Mouse (Mus musculus): ENCODE results near the gene Swt1.
"Not testable (repeated sequence)": the region's sequence is repeated elsewhere in the genome, so short reads cannot be mapped to it uniquely, and the experiment has no call there.

Swt1 gene

DNA sequence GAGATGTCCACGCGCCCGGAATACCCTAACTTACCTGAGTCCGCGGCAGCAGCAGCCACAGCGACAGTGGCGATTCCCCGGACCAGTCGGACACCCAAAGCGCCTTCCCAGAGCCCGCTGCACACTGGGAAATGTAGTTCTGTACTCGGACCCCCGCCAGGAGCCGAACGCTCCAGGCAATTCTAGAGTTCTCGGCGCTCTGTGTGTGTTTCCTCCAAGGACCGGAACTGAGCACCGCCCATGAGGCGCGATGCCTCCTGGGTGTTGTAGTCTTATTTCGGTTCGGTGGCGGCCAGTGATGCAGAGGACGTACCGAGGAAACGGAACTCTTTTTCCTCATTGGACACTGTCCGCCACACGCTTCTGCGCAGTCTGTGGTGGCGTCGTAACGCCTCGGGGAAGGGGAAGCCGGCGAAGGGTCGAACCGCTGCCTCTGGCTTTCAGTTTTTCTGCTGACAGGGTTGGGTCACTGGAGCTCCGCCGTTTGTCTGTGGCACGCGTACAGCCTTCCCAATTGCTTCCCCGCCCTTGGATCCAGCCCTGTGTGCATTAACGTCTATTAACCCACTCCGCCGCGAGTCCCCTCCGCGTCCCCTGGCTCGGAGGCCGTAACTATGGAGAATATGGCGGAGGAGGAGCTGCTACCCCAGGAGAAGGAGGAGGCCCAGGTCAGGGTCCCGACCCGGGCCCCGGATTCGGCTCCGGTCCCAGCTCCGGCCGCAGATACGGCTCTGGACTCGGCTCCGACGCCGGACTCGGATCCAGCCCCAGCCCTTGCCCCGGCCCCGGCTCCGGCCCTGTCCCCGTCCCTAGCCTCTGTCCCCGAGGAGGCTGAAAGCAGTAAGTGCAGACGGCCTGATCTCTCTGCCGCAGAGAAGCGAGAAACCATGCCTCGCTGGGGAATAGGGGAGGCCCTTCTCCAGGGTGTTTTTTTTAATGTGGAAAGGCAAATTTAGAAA, at the start of gene Swt1, which contains the start of gene Trmt1l:
Gene Swt1 (minus strand): TSS at position 193 of the 959 bp plus-strand sequence.
Gene Trmt1l (plus strand): TSS at position 280 of the 959 bp plus-strand sequence.
- peak; percentile 93 for DNase-seq (ENCODE audit: low spot score)

DNA sequence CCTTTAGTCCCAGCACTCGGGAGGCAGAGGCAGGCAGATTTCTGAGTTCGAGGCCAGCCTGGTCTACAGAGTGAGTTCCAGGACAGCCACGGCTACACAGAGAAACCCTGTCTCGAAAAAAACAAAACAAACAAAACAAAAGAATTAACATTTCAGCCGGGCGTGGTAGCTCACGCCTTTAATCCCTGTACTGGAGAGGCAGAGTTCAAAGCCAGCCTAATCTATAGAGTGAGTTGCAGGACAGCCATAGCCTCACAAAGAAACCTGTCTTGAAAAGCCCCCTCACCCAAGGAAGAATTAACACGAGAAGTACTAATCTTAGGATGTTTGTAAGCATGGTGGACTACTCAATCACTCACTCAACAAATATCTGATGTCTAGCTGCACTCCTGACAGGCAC, 44.1 kb upstream of the Swt1 start:
- not testable (repeated sequence) for DNase-seq (ENCODE audit: low spot score)

DNA sequence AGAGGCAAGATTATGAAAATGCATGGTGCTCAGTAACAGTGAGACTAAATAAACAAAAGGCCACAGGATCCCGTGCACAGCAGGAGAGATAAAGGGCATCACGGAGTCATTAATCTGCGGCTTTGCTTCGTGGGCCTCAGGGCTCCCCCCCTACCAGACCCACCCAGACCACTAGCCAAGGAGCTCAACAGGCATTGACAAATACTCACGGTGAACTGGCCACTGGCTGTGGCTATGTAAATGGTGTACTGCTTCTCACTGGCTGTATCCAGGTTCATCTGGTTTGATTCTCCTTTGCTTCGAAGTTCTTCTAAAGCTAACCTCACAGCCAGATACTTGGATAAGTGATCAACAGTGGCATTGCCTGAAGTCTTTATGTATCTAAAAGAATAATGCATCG, 43.2 kb upstream of the Swt1 start:
- no peak for DNase-seq (ENCODE audit: low spot score)

DNA sequence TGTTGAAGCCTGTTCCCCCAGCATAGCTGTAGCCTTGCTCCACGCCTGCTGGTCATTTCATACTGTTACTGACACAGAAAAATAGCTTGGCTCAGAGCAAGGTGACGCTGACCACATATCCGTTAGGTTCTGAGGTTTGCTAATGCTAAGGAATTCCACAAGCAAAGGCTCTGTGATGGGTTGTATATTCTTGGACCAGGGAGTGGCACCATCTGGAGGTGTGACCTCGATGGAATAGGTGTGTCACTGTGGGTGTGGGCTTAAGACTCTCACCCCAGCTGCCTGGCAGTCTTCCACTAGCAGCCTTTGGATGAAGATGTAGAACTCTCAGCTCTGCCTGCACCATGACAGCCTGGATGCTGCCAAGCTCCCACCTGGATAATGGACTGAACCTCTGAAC, 38.3 kb upstream of the Swt1 start:
- no peak for DNase-seq (ENCODE audit: low spot score)

DNA sequence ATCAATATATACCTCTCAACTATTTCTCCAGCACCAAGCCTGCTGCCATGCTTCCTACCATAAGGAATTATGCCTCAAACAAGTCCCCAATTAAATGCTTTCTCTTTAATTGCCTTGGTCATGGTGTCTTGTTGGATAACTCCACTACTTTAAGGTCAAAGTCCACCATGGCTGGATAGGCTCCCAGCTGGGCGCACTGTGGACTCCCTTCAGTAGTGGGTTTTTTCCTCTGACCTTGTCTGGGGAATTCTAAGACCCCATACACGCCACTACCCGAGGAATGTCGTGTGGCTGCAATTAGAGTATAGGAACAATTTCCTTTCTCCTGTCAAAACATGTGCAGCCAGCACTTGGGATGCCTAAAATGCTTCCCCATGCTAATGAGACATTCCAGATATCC, 36.7 kb upstream of the Swt1 start:
- DNase-seq (ENCODE audit: low spot score), result no peak

DNA sequence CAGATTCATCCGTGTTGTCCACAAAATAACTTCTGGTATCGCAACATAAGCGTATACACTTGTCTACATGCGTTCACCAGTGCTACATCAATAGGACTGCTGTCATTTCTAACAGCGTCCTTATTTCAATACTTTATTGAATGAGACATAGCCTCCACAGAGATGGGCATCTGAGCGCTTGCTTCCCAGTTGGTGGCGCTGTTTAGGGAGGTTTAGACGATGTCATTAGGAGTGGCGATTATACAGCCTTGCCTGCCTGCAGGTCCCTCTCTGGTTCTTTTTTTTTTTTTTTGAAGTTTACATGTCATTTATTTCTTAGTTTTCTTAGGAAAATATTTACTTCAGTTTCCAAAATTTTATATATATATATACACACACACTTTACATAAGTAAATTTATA, 33.0 kb upstream of the Swt1 start:
- no peak for DNase-seq (ENCODE audit: low spot score)

DNA sequence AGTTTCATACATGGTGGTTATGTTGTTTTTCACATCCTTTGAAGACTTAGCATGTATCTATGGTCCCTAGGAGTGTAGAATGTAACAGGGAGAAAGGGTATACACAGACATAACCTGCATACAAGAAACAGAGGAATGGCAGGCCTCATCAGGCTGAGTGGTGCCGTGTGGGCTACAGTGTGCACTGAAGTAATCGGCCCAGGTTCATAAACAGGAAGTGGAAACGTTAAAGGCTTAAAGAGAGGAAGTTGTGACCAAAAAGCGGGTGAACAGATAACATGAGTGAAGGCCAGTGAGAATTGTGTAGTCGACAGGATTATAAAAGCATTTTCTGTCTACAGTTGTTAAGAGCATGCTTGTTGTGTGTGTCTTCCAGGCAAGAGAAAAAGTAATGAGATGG, 28.8 kb upstream of the Swt1 start:
- no peak for DNase-seq (ENCODE audit: low spot score)

DNA sequence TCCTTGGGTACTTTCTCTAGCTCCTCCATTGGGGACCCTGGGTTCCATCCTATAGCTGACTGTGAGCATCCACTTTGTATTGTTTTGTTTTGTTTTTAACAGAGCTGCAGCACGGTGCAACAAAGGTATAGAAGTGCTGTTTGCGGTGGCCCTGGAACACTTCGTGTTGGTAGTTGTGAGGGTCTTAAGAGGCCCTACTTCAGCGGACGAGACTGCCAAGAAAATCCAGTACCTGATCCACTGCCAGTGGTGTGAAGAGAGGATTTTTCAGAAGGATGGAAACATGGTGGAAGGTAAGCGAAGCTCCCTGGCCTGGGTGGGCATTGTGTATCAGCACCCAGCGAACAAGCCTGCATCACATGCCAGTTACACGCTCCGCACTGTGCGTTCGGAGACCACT, 23.7 kb upstream of the Swt1 start:
- no peak for DNase-seq (ENCODE audit: low spot score)

DNA sequence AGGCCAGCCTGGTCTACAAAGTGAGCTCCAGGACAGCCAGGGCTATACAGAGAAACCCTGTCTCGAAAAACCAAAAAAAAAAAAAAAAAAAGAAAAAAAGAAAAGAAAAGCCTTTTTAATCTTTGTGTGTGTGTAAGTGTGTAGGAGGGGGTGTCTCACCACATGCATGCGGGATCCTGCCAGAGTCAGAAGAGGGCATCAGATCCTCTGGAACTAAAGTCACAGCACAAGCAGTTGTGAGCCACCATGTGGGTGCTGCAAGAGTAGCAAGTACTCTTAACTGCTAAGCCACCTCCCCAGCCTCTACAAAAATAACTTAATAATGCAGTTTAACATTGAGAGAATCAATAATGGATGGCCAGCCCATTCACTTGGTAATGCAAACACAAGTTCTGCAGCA, 22.6 kb upstream of the Swt1 start:
- DNase-seq (ENCODE audit: low spot score), result no peak

DNA sequence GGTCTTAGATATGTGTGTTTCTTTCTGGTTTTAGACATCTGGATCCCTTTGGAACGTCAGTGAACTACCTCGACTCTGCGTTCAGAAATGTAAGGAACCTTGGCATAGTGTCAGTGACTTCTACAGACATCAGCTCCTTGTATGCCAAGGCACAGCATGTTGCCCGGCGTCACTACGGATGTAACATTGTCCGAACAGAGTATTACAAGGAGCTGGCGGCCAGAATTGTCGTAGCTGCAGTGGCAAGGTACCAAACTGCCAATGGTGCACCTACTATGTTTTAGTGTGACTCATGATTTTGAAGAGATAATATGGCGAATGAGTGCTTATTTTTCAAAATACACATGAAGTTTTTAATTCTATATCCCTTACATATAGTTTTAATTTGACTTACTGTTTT, 21.6 kb upstream of the Swt1 start:
- no peak for DNase-seq (ENCODE audit: low spot score)

DNA sequence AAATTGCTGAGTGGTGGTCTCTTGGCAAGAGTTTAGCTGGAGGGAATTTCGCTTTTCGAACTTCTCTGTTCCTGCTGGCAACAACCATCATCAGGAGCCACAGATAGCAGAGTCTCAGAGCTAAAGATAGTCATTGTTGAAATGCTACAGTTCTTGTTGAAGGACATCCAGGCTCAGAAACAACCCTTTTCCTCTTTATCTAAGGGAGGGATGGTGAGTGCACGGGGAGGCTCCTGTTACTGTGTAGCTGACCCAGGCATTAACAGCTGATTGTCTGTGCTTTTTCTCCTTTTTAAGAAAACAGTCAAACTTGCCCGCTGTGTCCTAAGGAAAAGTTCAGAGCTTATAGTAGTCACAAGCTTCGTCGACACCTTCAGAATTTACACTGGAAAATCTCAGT, 7.2 kb upstream of the Swt1 start:
- no peak for DNase-seq (ENCODE audit: low spot score)

DNA sequence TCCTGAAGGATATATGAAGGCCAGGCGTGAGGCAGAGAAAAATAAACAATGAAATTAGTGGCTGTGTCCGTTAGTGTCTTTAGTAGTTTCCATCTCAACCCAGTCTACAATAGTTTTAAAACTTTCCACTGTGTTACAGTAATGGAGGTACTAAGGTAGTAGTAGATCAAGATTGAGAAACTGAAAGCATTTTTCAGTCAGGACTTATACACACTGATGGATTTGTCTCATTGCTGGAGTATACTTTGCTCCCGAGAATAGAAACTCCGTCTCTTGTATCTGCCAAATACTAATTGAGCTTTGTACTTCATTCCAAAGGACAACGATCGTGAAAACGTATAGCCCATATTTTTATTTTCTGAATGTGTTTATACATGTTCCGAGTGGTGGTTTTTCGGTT, 1.1 kb upstream of the Swt1 start:
- no peak for DNase-seq (ENCODE audit: low spot score)

DNA sequence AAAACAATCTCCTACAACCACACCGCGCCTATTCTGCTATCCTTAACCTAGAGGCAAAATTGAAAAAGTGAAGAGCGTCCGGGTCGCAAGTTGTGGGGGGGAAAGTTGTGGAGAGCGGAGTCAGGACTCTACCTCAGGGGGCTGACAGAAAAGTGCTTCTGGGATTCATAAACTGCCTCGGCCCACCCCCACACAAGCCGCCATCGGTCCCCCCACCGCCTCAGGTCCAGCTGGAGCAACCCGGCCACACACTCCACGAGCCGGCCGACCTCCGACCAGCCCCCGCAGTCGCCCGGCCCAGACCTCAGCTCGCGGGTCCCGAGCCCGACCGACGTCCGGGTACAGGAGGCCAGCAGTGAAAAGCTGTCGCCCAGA, 380 bp downstream of the Swt1 start:
- DNase-seq (ENCODE audit: low spot score), result no peak

DNA sequence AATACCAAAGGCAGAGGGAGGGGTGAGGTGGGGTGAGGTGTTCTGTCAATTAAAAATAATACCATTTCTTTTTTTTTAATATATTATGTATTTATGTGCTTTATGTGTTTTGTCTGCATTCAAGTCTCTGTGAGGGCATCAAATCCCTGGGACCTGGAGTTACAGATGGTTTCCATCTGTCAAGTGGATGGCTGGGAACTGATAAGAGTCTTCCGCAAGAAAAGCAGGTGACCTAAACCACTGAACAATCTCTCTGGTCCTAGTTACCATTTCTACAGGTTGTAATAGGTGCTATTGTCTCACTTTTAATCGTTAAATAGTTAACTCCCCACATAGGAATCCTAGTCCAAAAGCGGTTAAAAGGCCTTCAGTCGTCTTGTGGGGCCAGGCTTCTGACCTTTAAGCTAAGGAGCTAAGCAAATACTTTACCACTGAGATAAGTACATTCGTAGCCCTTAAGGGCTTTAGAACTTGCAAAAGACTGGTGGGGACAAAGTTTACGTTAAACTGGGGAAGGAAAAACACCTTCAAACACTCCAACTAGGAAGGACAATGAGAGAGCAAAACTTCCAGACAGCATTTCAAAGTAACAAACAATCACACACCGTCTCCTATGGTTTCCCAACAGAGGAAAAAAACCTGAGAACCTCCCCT, 1.2 kb downstream of the Swt1 start:
- DNase-seq (ENCODE audit: low spot score), result no peak

DNA sequence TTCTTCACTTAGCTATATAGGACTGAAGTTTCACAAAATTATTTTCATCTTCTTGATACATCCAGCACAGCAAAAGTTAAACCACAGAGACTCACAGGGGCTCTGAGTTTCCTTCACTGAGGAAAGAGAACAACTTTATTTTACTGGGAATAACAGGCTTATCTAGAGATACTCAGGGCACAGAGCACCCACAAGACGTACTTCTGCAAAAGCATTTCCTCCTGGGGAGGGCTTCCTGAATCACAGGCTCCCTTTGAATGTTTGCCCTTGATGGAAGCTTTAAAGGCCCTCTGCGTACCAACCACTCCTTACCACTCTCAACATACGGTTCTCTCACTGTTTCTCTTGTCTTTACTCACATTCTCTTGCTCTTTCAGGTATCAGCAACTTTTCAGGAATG, 6.1 kb downstream of the Swt1 start:
- no peak for DNase-seq (ENCODE audit: low spot score)

DNA sequence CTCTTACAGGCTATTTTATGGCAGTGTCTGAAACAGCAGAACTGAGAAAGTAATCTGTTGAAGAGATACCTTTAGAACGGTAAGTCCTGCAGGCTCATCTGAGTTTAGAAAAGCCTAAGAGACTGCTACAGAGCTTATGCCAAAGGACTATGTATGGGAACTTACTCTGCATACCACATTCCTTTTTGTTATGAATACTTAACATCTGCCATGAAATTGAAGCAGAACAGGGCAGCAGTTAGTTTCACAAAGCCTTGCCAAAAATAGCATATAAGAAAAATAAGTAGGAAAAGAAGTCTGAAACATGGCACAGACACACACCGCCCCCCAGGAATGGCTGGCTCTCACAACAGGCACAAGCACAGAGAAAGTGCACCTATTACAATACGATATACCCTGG, 18.4 kb downstream of the Swt1 start:
- no peak for DNase-seq (ENCODE audit: low spot score)

DNA sequence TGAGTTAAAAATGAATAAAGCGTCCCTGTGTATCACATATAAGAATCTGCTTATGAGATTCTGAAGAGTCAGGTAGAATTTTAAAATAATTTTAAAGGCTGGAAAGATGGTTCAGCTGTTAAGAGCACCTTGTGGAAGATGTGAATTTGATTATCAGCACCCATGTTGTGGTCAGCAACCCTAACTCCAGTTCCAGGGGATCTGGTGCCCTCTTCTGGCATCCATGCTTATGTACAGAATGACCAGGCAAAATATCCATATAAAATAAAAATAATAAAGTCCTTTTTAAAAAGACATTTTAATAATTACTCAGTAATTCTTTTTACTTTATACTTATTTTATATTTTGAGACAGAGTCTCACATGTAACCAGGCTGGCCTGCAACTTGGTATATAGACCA, 38.2 kb downstream of the Swt1 start:
- no peak for DNase-seq (ENCODE audit: low spot score)

DNA sequence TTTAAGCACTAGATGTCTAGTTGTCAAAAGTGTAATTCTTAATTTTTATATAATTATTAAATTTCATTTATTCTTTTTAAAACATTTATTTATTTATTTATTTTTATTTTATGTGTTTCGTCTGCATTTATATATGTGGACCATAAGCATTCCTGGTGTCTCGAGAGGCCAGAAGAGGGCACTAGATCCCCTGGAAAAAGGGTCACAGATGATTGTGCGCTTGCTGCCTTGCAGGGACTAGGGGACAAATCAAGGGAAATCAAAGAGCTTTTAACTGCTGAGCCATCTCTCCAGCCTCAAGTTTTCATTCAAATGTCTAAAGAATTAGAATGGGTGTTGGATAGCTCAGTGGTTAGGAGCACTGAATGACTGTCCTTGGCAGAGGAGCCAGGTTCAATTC, 50.9 kb downstream of the Swt1 start:
- DNase-seq (ENCODE audit: low spot score), result no peak

DNA sequence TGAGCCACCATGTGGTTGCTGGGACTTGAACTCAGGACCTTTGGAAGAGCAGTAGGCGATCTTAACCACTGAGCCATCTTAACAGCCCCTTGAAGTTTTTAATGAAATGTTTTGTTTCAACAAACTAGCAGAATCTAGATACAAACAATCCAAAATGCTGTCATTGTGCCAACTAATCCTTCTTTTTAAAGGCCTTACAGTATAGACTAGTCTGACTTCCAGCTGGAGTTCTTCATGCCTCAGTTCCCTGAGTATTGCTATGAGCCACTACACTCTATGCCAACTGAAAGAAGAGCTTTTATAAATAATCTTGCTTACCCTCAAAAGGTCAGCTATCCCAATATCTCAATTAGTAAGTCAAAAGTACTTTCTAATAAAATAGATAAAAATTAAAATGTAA, 55.4 kb downstream of the Swt1 start:
- no peak for DNase-seq (ENCODE audit: low spot score)

DNA sequence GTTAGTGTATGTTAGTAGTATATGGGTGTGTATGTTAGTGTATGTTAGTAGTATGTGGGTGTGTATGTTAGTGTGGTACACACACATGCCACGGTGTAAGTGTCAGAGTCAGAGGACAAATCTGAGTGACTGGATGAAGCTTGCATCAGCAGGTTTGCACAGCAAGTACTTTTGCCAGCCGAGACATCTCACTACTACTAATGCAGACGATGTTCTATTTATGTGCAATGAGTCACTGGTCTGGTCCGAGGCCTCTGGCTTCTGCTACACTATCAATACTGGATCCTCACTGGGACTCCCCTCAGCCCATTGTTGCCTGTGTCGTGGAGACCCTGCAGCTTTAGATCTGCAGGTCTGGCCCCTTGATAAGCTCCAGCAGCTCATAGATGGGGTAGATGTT, 56.7 kb downstream of the Swt1 start:
- DNase-seq (ENCODE audit: low spot score), result no peak

DNA sequence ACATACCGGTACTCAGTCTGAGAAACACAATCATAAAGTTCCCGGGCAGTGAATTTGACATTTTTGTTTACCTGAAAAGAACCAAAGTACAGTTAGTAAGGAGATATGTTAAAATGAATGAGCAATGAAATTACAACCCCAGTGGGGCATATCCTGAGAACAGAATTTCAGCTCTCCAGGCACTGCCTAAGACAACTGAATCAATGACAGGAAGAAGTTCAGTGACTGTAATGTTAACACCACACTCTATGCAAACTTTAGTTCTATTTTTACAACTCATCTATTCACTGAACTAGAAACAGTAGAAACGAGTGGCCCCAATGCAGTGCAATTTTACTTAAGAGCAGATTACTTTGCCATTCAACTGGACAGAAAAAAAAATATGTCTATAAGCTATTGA, 57.7 kb downstream of the Swt1 start:
- no peak for DNase-seq (ENCODE audit: low spot score)

DNA sequence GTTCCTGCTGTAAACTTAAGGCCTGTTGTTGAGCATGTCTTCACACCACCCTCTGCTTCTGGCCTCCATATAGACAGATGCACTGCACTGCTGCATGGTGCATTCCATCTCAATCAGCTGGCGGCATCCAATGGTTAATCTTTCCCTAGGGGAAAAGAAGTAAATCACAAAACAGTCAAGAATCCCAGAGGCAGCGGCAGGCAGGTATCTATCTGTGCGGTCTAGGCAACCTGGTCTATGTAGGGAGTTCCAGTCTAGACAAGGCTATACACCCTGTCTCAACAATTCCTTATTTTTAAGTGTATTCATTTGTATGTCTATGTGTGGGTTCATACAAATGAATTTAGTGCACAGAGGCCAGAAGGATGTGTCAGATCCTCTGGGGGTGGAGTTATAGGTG, 59.8 kb downstream of the Swt1 start:
- DNase-seq (ENCODE audit: low spot score), result no peak

DNA sequence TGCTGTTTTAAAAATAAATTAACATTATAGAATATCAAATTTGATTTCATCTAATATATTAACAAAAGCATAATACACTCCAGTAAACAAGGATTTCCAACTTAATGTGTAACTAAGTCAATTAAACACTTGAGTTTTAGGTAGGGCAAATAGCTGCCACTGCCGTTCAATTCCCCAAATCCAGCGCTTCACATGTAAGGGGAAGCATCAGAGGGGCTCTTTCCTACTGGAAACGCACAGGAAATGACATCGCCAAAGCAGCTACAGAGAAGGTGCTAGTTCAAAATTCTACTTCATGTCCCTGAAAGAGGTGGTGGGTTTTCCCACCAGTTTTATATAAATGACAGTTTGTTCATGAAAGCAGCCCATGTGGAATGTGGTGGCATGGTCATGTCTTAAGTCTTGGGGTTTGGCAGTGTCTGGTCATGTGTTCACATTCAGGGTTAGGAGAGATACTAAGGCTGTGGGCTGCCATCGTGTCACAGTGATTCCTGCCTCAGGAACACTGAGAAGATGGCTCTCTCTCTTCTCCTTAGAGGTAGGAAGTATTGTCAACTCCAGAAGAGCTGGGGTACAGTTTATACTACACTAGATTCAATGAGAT, 60.4 kb downstream of the Swt1 start:
- DNase-seq (ENCODE audit: low spot score), result no peak

All from ovary, postnatal 14 days (tissue).